Comparison of ENCODE assay signal across 7 mouse cellular contexts in the genomic region with DNA sequence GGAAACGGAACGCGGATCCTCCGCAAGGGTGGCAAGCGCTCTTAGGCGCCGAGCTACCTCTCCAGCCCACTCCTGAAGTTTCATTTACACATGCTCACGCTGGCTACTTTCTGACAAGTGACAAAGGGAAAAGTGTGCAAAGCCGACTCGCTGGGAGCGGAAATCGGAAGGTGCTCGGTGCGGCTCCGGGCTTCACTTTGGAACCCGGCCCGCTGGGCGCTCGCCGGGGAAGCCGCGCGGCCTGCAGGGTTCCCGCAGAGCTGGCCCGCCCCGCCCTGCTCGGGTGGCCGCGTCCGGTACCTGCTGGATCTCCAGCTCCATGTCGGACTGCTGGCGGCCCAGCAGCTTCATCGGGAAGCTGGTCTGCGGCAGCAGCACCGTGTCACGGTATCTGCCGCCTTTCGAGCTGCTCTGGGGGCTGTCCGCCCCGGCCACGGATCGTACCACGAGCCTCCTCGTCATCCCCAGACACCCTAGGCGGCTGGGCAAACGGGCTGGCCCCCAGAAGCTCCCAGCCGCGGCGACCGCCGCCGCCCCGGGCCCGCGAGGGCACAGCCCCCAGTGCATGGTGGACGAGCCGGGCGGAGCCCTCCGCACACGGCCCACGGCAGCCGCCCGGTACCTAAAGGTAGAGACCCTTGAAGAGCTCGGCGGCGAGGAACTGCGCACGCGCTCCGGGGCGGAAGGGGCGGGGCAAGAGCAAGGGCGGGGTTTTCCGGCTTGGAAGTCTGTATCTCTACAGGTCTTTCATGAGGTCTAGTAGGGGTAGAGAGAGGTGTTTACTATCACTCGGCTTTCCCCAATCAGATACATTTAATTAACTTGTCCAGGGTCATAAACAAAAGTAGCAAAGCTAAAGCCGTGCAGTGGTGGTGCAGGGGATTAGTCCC. TPM values are rescaled to one million over a fixed set of nuclear protein-coding genes. Genes with fewer than 3 reads are reported as not detected.
A peak's percentile ranks its signal among the peaks of the same experiment; 100 is the strongest.
DNase-seq lines count a peak whose midpoint lies in the region; ATAC-seq lines count a peak whose summit lies in the region.

A gene (minus strand): TSS at position 676 of the 890 bp plus-strand sequence.

- peak; percentile 85 for DNase-seq in adrenal gland, adult 8-10 months
- DNase-seq in embryo, embryonic 9.5 days (ENCODE audit: extremely low spot score) = peak; percentile 96
- no peak for DNase-seq in gonadal fat pad, adult 2 months (ENCODE audit: low read depth)
- DNase-seq in kidney, adult 11 months = peak; percentile 90
- peak; percentile 98 for DNase-seq in limb, embryonic 10.5 days (ENCODE audit: low spot score)
- peak; percentile 90 for DNase-seq in spleen, adult 12 weeks (ENCODE audit: low spot score)

- no peaks in the 10 kb centered on the region for H3K9me3 ChIP-seq in limb, embryonic 10.5 days (replicated peaks)
- no peaks in the 10 kb centered on the region for H3K9me3 ChIP-seq in midbrain, embryonic 13.5 days

- peak; percentile 93 for ATAC-seq in midbrain, embryonic 13.5 days

- peaks cover 18% of the 10 kb centered on the region for H3K4me1 ChIP-seq in limb, embryonic 10.5 days
- peaks cover 34% of the 10 kb centered on the region for H3K4me1 ChIP-seq in midbrain, embryonic 13.5 days (replicated peaks)

- peak within 1 kb of the TSS; percentile 97 for H3K27ac ChIP-seq in limb, embryonic 10.5 days
- H3K27ac ChIP-seq in midbrain, embryonic 13.5 days = peak within 1 kb of the TSS; percentile 89

- H3K4me3 ChIP-seq in limb, embryonic 10.5 days = peak within 1 kb of the TSS; percentile 97
- peak within 1 kb of the TSS; percentile 78 for H3K4me3 ChIP-seq in midbrain, embryonic 13.5 days (replicated peaks)

- peak within 1 kb of the TSS; percentile 79 for H3K9ac ChIP-seq in midbrain, embryonic 13.5 days (replicated peaks)

- H3K4me2 ChIP-seq in midbrain, embryonic 13.5 days (replicated peaks) = peak within 1 kb of the TSS; percentile 73

- H3K27me3 ChIP-seq in limb, embryonic 10.5 days (ENCODE audit: low read depth, poor library complexity, severe bottlenecking) = no peaks in the 10 kb centered on the region
- no peaks in the 10 kb centered on the region for H3K27me3 ChIP-seq in midbrain, embryonic 13.5 days

- H3K36me3 ChIP-seq in limb, embryonic 10.5 days = peaks cover 32% of the 10 kb centered on the region
- H3K36me3 ChIP-seq in midbrain, embryonic 13.5 days = peaks cover 27% of the 10 kb centered on the region

- WGBS in limb, embryonic 10.5 days = under 1% methylated on average over 74 of the region's 76 CpGs
- under 1% methylated on average over 76 of the region's 76 CpGs for WGBS in midbrain, embryonic 13.5 days

RNA-seq across cellular contexts. Expression of the gene that starts here (rescaled TPM):
- 100 to 1,000 TPM in 1 of 4 experiments, 10 to 100 TPM in 3; 83.5 to 101 (median 93.1) TPM for total RNA-seq in adrenal gland, adult 8-10 months (2022)
- polyA plus RNA-seq in gonadal fat pad, adult 2 months (2012; rRNA removed) = 31.5 and 37.9 TPM in 2 replicates
- polyA plus RNA-seq in limb, embryonic 10.5 days (2016; fragmentation: Nextera tagmentation; extraction: Ambion mirVana) = 27.8 and 28.0 TPM in 2 replicates
- 19.4 and 19.9 TPM in 2 replicates for polyA plus RNA-seq in midbrain, embryonic 13.5 days (2015; fragmentation: Nextera tagmentation; extraction: Ambion mirVana)
